Mouse (Mus musculus) embryonic facial prominence, embryonic 10.5 days (tissue): ENCODE data around the gene Hspb7. TPM values are rescaled to one million over a fixed set of nuclear protein-coding genes. Genes with fewer than 3 reads are reported as not detected.

ENCODE experiments used
- DNase-seq: peaks from one replicate; pipeline ENCODE4 v3.0.0-alpha.2; 2017; ENCODE audit warnings: low spot score
- H3K27ac ChIP-seq: fragments of 300-500 bp; sonication (generic); replicated peaks from 2 replicates; pipeline ENCODE4 v1.5.1; 2016; ENCODE audit warnings: mild to moderate bottlenecking
- H3K27me3 ChIP-seq: fragments of 300-500 bp; sonication (generic); replicated peaks from 2 replicates; pipeline ENCODE4 v1.6.1; 2016; ENCODE audit warnings: low read depth, mild to moderate bottlenecking; ENCODE audit not compliant: poor library complexity, severe bottlenecking
- H3K36me3 ChIP-seq: fragments of 300-500 bp; sonication (generic); replicated peaks from 2 replicates; pipeline ENCODE4 v1.6.1; 2016; ENCODE audit warnings: mild to moderate bottlenecking, moderate library complexity
- H3K4me1 ChIP-seq: fragments of 300-500 bp; sonication (generic); 2 replicates; pipeline ENCODE4 v1.6.1; 2016
- H3K4me3 ChIP-seq: fragments of 300-500 bp; sonication (generic); 2 replicates; pipeline ENCODE4 v1.5.1; 2016; ENCODE audit warnings: mild to moderate bottlenecking, moderate library complexity
- H3K9me3 ChIP-seq: fragments of 300-500 bp; sonication (generic); 2 replicates; pipeline ENCODE4 v1.6.1; 2016; ENCODE audit warnings: mild to moderate bottlenecking
- WGBS: fragments of 180-500 bp; shearing (Covaris S2); methylation state at CpG from one replicate; pipeline ENCODE4 v1.1.7; 2016; 5-methylcytosine and 5-hydroxymethylcytosine counted together
- polyA plus RNA-seq: library from polyadenylated mRNA; unstranded; fragments of >200 nt; fragmentation: Nextera tagmentation; extraction: Ambion mirVana; gene quantifications from 2 replicates; pipeline ENCODE4 v1.2.1, GENCODE M21; 2016

The Hspb7 gene
- polyA plus RNA-seq, 1 experiment from 2014 or later, result not detected

GRCm38 (mm10) chr4:141398545-141398944, 22.0 kb upstream of the Hspb7 start, which contains the start of gene Clcnka:
Gene Clcnka, minus strand, starts transcription at chr4:141398724.
- H3K4me1 ChIP-seq, result peaks cover 15% of the 10 kb centered on the region
- H3K4me3 ChIP-seq, result no peak within 1 kb of the TSS
- H3K36me3 ChIP-seq, result no peaks in the 10 kb centered on the region
- H3K27me3 ChIP-seq, result peaks cover 53% of the 10 kb centered on the region
- no peak within 1 kb of the TSS for H3K27ac ChIP-seq
- WGBS, result 60% methylated on average over 12 of the region's 12 CpGs
- no peaks in the 10 kb centered on the region for H3K9me3 ChIP-seq
- no peak for DNase-seq

GRCm38 (mm10) chr4:141400171-141400570, 20.4 kb upstream of the Hspb7 start:
- Histone ChIP-seq H3K27me3 (peaks cover 46% of the 10 kb centered on the region), H3K4me3 (no peak overlapping the region), H3K27ac (no peak overlapping the region), H3K4me1 (peaks cover 13% of the 10 kb centered on the region), H3K9me3 (no peaks in the 10 kb centered on the region), H3K36me3 (no peaks in the 10 kb centered on the region)
- 84% methylated on average over 15 of the region's 15 CpGs for WGBS
- DNase-seq, result no peak

GRCm38 (mm10) chr4:141404518-141405313, 15.9 kb upstream of the Hspb7 start:
- peaks cover 27% of the 10 kb centered on the region for H3K27me3 ChIP-seq
- H3K4me3 ChIP-seq, result peak overlapping the region; percentile 38; the same call in 1 of the 2 replicates
- H3K36me3 ChIP-seq, result no peaks in the 10 kb centered on the region
- DNase-seq, result peak; percentile 89
- no peaks in the 10 kb centered on the region for H3K9me3 ChIP-seq
- no peak overlapping the region for H3K27ac ChIP-seq
- WGBS, result 15% methylated on average over 15 of the region's 15 CpGs
- peaks cover 12% of the 10 kb centered on the region for H3K4me1 ChIP-seq

DNA sequence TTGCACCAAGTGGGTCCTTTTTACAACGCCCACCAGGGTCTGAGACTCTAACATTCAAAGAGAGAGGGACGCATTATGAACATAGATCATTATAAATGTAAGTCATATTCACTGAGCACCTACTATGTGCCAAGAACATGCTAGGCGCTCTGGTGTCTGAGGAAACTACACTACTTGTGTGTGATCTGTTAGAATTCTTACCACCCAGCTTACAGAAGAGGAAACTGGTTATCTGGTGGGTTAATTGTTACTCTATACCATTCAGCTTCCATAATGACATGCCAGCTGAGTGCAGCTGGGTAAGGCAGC, 15.3 kb upstream of the Hspb7 start:
- Histone ChIP-seq H3K36me3 (no peaks in the 10 kb centered on the region), H3K27me3 (peaks cover 31% of the 10 kb centered on the region), H3K27ac (no peak overlapping the region), H3K4me1 (peaks cover 12% of the 10 kb centered on the region), H3K9me3 (no peaks in the 10 kb centered on the region), H3K4me3 (no peak overlapping the region)
- DNase-seq, result no peak
- 80% methylated on average over 3 of the region's 3 CpGs for WGBS

DNA sequence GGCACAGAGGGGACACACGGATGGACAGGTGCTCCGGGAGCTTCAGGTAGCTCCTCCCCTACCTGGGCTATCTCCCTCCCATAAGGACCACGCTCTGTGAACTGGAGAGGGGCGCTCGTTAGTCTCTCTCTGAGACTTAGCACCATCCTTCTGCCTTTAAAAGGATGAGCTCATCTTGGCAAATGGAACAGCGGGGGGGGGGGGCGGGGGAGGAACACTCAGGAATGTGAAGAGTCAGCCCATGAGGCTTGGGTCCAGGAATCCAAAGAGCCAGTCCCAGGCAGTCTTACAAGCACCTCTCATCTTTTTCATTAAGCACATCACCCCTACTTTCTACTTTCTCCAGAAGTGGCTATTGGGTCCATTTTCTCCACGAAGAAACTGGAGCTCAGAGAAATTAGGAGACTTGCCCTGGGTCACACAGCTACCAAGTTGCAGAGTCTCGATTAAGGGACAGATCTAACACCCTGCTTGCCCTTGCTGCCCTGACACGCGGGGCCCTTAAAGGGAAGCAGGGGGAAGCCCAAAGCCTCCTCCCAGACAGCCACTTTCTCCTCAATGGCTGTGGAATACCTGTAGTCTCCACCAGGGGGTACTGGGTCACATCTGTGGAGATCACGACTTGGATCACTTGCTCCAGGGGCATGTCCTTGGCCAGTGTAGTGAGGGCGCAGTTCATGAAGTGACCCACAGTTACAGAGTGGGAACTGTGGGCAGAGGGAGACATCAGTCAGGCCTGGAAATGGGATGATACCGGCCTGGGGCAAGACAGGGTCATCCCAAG, 13.9 kb upstream of the Hspb7 start:
- 49% methylated on average over 14 of the region's 14 CpGs for WGBS
- peaks cover 16% of the 10 kb centered on the region for H3K4me1 ChIP-seq
- no peaks in the 10 kb centered on the region for H3K9me3 ChIP-seq
- peak; percentile 48 for DNase-seq
- H3K4me3 ChIP-seq, result no peak overlapping the region
- peaks cover 44% of the 10 kb centered on the region for H3K27me3 ChIP-seq
- H3K36me3 ChIP-seq, result no peaks in the 10 kb centered on the region
- no peak overlapping the region for H3K27ac ChIP-seq

DNA sequence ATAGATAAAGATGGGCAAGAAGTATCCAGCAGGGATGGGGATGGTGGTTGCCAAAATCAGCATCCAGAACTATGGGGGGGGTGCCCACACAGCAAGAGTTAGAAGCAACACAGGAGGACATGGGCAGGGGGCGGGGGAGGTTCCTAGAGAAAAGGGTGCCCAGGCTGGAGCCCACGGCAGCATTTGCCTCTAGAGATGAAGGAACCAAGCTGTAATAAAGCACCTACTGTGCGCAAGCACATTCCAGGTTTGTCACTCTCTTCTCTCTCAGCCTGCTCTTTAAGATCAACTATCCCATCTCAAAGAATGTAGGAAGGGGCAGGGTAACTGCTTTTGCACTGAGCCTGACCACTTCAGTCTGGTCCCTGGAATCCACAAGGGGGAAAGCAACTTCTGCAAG, 12.0 kb upstream of the Hspb7 start:
- Histone ChIP-seq H3K9me3 (no peaks in the 10 kb centered on the region), H3K27ac (no peak overlapping the region), H3K36me3 (no peaks in the 10 kb centered on the region), H3K4me1 (peaks cover 16% of the 10 kb centered on the region), H3K27me3 (peaks cover 48% of the 10 kb centered on the region), H3K4me3 (no peak overlapping the region)
- no peak for DNase-seq
- 95% methylated on average over 3 of the region's 3 CpGs for WGBS

- Histone ChIP-seq H3K9me3 (no peaks in the 10 kb centered on the region), H3K4me1 (peaks cover 9% of the 10 kb centered on the region; the same call in 1 of the 2 replicates), H3K36me3 (no peaks in the 10 kb centered on the region), H3K27me3 (peaks cover 33% of the 10 kb centered on the region), H3K27ac (no peak overlapping the region), H3K4me3 (no peak overlapping the region)
- WGBS, result 21% methylated on average over 22 of the region's 22 CpGs
- no peak for DNase-seq
Measured at GRCm38 (mm10) chr4:141411430-141411992, 9.1 kb upstream of the Hspb7 start.

GRCm38 (mm10) chr4:141415924-141416323, 4.7 kb upstream of the Hspb7 start, which contains the start of gene Clcnkb:
Gene Clcnkb, minus strand, starts transcription at chr4:141416014.
- H3K9me3 ChIP-seq, result no peaks in the 10 kb centered on the region
- no peak within 1 kb of the TSS for H3K4me3 ChIP-seq
- H3K36me3 ChIP-seq, result no peaks in the 10 kb centered on the region
- peaks cover 26% of the 10 kb centered on the region for H3K27me3 ChIP-seq
- H3K27ac ChIP-seq, result no peak within 1 kb of the TSS
- WGBS, result 67% methylated on average over 7 of the region's 7 CpGs
- DNase-seq, result no peak
- H3K4me1 ChIP-seq, result peaks cover 18% of the 10 kb centered on the region

- Histone ChIP-seq H3K9me3 (no peaks in the 10 kb centered on the region), H3K27ac (no peak overlapping the region), H3K4me3 (no peak overlapping the region), H3K4me1 (peaks cover 24% of the 10 kb centered on the region), H3K36me3 (no peaks in the 10 kb centered on the region), H3K27me3 (peaks cover 42% of the 10 kb centered on the region)
- WGBS, result 69% methylated on average over 27 of the region's 27 CpGs
- DNase-seq, result no peak
Measured at GRCm38 (mm10) chr4:141419398-141420191, 984 bp upstream of the Hspb7 start.

- Histone ChIP-seq H3K9me3 (no peaks in the 10 kb centered on the region), H3K4me3 (no peak overlapping the region), H3K27me3 (peaks cover 55% of the 10 kb centered on the region), H3K36me3 (no peaks in the 10 kb centered on the region), H3K27ac (no peak overlapping the region), H3K4me1 (peaks cover 36% of the 10 kb centered on the region)
- DNase-seq, result no peak
- WGBS, result 49% methylated on average over 9 of the region's 9 CpGs
Measured at GRCm38 (mm10) chr4:141420886-141421285, 307 bp downstream of the Hspb7 start.

GRCm38 (mm10) chr4:141421423-141421822, 844 bp downstream of the Hspb7 start:
- Histone ChIP-seq H3K4me3 (no peak overlapping the region), H3K9me3 (no peaks in the 10 kb centered on the region), H3K27ac (0 out of 2 replicates have a peak overlapping the region, but pooled peaks have one; percentile 32), H3K4me1 (peaks cover 41% of the 10 kb centered on the region), H3K27me3 (peaks cover 60% of the 10 kb centered on the region), H3K36me3 (no peaks in the 10 kb centered on the region)
- no peak for DNase-seq
- 74% methylated on average over 14 of the region's 14 CpGs for WGBS

DNA sequence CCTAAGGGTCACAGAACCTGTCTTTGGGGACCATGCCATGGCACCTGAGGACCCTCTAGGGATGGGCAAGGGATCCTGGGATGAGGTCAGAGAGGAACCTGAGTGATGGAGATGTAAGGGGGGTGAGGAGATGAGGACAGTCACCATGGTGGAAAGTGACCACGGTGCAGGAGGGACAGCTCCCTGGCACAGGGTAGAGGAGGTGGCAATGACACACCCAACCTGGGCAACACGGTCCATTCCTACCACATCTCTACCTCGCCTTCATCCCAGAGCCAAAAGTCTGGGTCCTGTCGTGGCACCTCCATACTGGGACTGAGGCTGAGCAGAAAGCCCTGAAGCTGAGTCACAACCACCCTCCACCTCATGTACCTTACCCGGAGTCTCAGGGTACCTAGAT, 2.3 kb downstream of the Hspb7 start:
- Histone ChIP-seq H3K36me3 (no peaks in the 10 kb centered on the region), H3K27ac (no peak overlapping the region), H3K4me3 (no peak overlapping the region), H3K27me3 (peaks cover 74% of the 10 kb centered on the region), H3K9me3 (no peaks in the 10 kb centered on the region), H3K4me1 (peaks cover 46% of the 10 kb centered on the region)
- no peak for DNase-seq
- 85% methylated on average over 5 of the region's 5 CpGs for WGBS
